Mouse (Mus musculus) R1 (cell line): Measurements from ENCODE around the gene Abcf2.

ENCODE experiments used
- DNase-seq: peaks from one replicate; pipeline ENCODE4 v3.0.0-alpha.2; 2018; ENCODE audit warnings: low read depth, low spot score

The Abcf2 gene

DNA sequence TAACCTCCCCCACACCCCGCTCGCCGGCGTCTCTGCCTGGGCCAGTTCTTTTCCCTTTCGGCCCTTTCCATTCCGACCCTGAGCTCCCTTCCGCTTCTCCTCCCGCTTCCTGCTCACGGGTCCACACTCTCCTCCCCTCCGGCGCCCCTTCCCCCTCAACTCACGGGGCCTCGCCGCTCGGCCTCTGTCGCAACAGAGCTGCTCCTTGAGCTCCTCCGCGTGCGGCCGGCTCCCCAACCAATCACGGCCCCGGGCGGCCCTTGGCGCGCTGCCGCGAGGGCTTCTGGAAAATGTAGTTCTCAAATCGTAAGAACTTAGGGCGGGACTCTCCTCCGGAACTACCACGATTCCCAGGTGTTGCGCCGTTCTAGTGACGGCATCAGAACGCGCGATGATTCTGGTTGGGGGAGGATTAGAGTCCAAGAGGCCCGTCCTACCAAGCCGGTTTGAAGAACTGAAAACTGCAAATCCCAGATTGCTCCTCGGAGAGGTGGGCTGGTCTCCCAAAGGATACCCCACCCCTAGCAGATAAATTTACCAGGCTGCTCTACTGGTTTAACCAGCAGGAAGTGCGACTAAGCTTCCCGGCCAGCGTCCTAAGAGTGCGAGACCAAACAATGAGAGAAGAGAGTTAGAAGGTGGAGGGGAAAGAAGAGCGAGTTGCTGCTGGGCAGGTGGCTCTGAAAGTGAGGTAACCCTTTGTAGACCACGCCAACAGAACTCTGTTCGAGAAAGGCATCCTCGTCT lies at the start of gene Abcf2:
Gene Abcf2 (minus strand): TSS at position 285 of the 747 bp plus-strand sequence.
- peak; percentile 100 for DNase-seq

DNA sequence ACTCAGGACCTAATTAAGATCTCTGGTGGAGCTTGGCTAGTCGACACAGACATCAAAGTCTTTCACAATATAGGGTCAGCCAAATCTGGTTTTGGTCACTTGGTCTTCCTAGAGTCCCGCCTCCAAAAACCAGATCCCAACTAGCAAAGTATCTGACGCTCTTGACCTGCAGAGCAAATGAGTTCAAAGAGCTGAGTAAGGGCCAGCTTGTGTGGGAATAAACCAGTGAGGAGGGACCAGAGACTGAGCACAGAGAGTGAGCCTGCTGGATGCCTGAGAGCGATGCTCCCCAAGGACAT lies 47.5 kb upstream of the Abcf2 start:
- no peak for DNase-seq

DNA sequence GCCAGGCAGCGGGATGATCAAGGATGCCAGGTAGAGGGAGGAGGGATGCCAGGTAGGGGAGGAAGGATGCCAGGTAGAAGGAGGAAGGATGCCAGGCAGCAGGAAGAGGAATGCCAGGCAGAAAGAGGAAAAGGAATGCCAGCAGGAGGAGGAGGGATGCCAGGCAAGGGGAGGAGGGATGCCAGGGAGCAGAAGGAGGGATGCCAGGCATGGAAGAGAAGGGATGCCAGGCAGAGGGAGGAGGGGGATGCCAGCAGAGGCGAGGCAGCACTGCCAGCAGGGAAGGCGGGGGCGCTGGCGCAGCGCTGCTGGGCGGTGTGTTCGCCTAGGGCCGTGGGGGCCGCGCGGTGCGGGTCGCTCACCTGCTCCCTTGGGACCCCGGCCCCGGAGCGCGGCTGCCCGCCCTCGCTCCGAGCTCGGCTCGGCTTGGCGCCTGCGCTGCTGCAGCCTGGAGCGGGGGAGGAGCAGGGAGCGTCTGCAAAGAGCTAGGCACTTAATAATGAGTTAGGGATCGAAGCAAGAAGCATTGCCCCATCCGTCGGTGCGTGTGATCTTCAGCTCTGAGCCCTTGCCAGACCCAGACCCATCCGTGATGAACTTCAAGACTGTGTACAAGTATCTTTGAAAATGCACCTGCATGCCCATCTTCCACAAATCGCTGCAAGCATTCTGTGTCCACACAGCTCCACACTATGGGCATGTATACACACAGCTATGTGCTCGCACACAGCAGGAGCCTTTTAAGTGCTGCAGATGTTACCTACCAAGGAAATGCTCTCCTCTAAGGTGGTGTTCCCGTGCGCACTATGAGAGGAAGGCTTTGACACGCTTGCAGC lies 46.9 kb upstream of the Abcf2 start, which contains the start of gene Smarcd3:
Gene Smarcd3 (minus strand): TSS at position 426 of the 836 bp plus-strand sequence.
- peak; percentile 51 for DNase-seq

DNA sequence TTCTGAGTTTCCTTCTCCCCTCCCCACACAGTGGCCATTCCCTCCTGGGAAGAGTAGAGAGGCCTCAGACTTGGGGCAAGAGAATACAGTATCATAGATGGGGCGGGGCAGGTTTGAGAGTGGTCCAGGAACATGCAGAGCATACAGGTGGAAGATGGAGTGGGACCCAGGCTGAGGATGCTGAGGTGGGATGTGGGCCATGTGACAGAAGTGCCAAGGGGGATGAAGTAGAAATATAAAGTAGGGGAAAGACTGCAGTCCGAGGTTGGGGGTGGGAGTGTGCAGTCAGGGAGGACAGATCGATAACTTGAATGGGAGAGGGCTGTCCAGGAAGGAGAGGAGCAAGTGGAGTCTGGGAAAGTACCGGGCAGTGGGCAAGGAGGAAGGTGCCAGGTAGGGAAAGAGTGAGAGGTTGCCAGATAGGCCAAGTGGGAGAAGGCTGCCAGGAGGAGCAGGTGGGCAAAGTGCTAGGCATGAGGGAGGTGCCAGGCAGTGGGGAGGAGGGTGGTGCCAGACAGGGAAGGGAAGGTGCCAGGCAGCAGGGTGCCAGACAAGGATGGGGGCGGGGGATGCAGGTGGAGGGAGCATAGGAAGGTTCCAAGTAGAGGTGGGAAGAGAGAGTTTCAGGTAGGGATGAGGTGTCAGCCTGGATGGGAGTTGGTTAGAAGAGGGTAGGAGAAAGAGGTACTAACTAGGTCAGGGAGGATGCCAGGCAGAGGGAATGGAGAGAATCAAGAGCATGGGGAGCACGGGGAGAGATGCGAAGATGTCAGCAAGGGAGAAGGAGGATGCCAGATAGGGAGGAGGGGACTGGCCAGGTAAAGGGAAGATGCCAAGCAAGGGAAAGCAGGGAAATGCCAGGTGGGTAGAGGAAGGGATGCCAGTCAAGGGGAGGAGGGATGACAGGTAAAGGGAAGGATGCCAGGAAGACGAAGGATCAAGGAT lies 46.0 kb upstream of the Abcf2 start:
- no peak for DNase-seq

DNA sequence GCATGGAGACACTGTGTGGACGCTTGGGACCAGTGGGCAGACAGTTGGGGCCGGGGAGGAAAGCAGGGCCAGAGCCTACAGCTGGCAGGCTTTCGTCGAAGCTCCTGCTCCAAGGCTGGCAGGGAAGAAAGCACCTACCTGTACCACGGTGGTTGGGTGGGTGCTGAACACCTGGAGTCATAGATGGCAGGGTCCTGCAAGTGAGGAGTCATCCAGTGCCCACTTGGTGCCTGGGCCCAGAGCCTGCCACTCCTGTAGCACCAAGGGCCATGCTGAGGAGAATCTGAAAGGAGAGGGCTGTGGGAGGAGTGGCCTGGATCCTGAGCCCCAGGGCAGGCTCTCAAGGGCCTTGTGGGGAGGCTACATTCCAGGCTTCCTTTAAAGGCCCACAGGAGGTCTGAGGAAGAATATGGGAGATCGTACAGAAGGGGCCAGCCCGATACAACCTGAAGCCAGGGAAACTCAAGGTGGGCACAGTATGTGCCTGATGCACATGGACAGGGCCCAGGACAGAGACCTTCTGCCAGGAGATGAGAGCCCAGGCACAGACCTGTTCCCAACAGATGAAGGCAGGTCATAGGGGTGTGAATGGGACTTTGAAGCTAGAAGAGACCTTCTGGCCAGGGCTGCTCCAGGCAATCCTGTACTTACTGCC lies 45.2 kb upstream of the Abcf2 start:
- no peak for DNase-seq

DNA sequence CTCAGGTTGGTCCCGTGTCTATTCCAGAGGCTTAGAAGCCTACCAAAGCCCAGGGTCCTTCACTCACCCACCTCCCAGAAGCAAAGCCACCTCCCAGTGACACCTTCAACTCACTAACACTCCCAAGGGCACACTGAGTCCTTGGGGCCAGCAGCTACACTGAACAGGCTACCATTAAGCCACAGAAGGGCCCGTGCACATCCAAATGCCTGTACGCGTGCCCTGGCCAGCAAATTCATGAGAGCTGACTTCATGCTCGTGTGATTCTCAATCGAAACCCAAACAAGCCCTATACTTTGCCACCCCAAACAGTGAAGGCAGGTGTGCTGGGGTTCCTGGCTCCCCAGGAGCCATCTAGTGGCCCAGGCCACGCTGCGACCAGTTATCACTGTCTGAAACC lies 43.4 kb upstream of the Abcf2 start:
- no peak for DNase-seq

DNA sequence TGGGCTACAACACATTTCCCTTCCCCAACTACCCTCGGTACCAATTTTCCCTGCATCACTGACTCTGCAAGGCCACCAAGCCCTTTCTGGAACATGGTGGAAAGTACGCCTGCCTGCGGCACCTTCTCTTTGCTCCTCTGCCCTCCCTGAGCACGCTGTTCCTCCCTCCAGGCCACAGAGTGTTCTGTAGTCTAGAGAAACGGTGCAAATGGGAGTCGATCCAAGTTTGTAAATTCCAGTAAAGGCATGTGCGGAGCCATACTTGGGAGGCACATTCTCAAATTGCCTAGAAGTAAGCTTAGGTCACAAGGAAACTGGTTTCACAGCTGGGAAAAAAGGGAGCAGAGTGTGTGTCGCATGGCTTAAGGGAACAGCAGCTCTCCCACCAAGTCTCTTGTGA lies 42.8 kb upstream of the Abcf2 start:
- DNase-seq, result no peak

DNA sequence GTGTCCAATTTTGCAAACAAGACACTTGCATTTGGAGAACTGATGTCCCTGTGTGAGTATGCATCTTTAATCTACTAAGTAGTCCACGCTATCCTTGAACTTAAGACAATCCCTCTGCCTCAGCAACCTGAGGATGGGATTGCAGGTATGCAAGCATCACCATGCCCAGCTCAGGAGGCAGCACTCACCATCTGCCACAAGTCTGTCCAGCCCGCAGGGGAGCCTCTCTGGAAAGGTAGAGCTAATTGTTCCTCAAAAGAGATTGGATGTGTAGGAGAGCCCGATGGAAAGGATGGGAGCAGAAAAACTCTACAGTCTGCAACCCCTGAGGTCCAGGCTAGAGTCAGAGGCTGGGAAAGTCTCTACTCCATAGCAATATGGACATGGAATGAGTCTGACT lies 41.7 kb upstream of the Abcf2 start:
- DNase-seq, result no peak

DNA sequence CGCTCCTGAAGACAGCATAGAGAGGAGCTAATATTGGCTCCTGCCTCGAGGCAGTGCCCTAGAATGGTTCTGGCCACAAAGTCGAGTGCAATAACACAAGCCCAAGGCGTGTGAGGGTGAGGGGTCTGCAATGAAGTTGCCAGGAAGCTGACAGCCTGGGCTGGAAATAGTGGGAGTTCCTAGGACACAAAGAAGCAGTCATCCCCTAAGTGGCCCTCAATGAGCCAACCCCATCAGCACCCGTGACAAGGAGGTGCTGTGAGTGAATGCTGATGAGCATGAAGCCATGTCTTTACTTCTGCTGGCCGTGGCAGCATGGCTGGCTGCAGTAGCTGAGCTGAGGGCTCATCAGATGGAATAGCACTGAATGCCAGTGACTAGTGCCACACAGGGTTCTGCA lies 37.8 kb upstream of the Abcf2 start:
- no peak for DNase-seq

DNA sequence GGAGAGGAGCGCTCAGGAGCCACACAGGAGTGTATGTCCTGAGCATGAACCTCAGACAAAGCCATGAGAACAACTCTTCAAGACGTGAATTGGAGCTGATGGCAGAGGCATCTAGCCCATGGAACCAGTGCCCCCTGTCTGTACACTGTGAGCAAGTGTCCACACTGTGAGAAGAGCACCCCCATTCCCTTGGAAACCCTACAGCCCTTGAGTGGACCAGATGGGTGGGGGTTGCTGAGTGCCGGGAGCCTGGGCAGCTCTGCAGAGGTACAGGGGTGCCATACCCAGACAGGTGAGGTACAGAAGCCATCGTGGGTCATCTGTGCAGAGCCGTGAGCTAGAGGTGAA lies 35.0 kb upstream of the Abcf2 start:
- DNase-seq, result no peak

DNA sequence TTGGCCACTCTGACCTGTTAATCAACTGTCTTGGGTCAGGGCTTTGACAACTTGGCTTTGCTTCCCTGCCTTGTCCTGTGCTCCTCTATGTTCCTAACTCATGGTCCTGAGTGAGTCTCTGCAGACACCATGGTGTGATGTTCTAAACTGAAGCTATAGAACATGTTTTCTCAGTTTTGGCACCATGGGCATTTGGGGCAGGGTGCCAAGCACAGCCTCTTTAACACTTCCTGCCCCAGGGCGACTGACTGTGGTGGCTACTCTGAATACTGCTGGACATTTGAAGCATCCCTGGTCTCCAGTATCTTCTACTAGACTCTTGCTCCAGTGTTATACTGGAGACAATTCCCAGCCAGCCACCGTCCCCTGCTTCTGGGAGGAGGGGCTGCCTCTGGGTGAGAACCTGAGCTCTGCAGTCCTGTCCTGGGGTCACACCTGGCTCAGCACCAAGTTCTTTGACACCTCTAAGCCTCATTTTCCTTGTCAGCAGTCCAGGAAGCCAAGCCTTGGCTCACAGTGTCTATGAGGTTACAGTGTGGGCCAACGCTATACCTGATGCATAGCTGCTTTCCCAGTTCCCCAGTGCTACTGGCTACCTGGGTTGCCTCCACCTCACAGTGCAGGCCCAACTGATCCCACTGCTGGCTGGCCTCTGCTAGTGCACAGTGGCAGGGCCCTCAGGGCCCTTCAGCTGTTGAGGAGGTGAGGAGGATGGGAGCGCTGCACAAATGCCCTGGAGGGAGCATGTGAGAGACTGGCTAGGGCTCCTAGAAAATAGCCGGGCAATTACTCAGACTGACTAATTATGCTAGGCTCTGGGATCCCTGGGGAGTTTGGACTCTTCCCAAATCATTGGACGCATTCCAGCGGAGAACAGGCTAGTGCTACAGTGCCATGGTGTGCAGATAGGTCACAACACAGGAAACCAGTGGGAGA lies 34.4 kb upstream of the Abcf2 start:
- no peak for DNase-seq

DNA sequence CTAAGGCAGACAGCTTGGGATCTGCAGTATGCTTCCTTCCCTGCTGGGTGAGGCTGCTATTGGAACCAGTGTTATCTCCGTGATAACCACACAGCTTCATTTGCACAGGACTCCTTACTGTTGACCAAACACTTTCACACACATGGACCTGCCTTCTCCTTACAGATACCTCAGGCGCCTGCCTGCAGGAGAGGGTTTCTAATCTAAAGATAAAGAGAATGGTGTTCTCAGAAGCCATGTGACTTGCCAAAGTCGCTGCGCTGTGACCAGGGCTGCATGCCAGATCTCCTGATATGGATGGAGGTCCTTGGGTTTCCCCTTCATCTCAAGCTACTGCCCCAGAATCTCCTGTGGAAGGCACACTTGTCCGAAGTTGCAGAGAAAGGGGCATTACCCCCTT lies 32.1 kb upstream of the Abcf2 start:
- DNase-seq, result no peak

DNA sequence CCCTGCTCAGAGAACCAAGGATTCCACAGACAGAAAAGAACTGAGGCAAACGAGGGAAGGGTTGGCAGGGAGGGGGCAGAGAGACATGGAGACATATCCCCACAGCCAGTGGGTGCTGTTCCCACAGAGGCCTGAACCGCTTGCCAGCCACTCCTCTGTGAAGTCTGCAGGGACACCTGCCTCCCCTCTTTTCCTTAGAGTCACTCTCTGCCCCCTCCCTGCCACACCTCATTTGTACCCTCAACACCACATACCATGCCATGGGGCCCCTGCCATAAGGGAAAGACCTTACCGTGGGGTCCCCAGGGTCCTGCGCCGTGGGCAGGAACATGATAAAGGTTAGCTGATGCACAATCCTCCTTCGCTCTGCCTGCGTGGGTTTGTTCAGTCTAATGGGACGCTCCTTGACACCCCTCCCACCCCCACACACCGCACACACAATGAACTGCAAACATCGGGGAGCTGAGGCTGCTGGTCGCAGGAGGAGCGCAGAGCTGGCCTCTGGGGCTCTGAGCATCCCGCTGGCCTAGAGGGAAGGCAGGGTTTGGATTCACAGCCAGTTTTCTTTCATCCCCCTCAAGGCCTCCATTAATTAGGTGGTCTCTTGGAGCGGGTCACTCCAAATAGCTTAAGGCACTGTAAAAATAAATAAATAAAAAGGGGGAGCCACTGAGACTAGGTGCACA lies 28.9 kb upstream of the Abcf2 start:
- no peak for DNase-seq

DNA sequence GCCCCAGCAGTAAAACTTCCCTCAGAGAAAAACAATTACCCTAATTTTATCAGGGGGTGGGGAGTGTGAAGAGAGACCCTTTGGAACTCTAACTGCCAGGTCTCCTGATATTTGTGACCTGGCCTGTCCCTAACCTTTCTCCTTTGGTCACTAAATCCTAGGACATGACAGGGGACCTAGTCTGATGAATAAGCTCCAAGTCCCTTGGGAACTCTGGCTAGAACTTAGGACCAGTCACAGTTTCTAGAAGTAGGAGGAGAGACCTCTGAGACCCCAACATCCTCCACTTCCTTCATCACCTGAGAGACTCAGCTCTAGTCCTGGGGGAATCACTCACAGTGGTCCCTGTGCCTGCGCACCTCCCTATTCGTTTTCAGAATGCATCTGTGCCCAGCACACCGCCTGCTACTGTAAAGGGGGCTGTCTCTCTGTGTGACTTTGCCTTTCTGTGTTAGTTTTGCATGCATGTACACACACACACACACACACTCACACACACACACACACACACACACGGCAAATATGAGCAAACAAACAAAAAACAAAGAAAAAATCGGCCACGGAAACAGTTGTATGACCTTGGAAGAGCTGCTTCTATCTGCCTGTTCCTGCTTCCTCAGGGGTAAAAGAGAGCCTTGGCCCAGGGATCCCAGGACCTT lies 28.2 kb upstream of the Abcf2 start:
- DNase-seq, result no peak

DNA sequence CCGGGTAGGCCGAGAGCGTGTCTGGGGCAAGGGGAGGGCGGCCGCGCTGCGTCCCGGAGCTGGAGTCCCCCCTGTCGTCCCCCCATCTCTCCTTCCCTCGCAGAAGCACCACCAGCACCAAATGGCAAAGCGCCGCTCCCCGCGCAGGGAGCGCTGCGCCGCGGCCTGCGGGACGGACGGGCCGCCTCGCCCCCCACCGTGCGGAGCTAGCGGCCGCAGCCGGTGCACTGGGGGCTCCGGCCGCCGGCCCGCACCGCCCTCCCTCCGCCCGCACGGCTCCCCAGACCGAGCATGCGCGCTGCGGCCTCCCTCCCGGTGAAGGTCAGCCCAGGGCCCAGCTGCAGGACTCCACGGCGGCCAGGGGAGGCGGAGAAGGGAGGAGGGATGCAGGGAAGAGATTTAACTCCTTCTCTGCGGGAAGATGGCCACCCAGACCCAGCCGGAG lies 27.4 kb upstream of the Abcf2 start:
- DNase-seq, result peak; percentile 27

DNA sequence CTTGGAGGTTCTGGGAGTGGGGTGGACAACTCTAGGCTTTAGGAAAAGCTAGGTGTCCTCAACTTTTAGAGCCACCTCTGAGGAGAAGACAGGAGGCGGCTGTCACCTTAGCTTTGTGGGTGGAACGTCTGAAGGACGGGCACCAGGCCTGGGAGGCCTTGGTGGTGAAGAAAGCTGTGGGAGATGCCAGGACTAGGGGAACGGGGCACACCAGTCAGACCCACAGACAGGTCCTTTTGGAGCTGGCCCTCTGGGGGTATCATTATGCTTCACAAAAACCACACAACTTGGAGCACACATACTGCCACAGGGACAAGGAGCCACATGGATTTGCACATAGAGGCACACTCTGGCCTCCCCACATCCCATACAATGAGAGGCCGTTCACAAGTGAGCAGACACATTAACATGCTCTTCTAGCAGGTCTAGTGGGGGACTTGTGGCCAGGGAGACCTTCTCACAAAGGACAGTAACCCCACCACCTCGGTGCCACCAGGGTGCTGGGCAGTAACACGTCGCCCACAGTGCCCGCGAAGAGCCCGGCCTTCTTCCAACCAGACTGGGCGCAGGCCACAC lies 26.9 kb upstream of the Abcf2 start:
- no peak for DNase-seq

DNA sequence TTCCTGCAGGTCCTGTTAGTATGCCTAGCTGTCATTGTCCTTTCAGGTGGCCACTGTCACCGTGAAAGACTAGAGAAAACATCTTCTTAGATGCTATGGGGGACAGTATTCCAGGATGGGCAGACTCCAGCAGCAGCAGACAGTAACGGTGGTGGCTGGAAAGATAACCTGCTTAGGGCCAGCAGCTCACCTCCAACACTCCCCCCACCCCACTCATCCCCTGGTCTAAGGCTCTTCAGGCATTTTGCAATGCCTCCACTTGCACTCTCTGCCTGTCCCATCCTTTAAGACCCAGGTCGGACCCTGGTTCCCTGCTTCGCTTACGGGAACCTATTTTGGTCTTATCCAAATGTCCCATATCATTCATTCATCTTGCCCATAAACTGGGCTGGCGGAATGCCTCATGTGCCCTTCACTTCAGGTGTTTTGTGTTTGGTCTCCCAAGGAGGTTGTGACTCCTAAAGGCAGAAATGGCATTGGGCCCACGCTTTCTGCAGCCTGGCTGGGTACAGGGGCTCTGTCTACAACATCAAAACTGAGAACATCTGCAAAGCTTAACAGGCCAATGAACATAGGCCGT lies 26.3 kb upstream of the Abcf2 start:
- DNase-seq, result no peak

DNA sequence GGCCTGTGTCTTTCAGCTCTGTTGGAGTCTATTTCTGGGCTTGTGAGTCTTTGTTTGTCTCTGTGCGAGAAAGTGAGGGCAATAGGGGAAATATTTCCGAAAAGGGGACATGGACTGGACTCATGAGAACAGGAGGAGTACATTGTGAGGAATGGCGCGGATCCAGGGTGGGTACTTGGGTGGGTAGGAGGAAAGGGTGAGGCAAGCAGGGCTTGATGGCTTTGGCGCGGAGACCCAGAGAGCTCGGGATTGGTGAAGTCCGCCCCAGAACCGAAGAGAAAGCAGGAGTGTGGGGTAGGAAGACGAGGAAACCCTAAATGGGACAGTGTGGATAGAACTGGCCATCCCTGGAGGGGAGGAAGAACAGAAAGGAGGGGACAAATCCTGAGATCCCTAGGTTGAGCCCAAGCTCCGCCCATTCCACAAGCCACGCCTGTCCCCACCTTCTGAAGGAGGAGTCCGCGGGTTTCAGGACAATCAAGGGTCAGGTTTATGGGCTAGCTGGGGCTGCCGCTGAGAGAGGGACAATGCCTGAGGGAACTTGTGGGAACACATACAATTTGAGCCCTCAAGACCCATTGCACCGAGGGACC lies 25.6 kb upstream of the Abcf2 start:
- peak; percentile 85 for DNase-seq
